Mouse (Mus musculus): ENCODE data around the gene Zbtb12.
"Not testable (repeated sequence)": the region's sequence is repeated elsewhere in the genome, so short reads cannot be mapped to it uniquely, and the experiment has no call there.

Zbtb12 gene

DNA sequence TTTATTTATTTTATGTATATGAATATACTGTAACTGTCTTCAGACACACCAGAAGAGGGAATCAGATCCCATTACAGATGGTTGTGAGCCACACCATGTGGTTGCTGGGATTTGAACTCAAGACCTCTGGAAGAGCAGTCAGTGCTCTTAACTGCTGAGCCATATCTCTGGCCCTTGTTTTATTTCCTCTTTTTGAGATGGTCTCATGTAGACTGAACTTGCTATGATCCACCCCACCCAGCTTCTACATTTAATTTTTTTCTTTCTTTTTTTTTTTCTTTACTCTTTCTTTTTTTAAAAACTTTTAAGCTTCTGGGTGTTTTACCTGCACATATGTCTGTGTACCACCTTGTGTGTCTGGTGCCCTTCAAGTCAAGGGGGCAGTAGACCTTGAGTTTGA is 21.5 kb downstream of the Zbtb12 start:
- not testable (repeated sequence) for DNase-seq (ENCODE audit: low read depth in 2 of 2, low spot score in 2 of 2)

DNA sequence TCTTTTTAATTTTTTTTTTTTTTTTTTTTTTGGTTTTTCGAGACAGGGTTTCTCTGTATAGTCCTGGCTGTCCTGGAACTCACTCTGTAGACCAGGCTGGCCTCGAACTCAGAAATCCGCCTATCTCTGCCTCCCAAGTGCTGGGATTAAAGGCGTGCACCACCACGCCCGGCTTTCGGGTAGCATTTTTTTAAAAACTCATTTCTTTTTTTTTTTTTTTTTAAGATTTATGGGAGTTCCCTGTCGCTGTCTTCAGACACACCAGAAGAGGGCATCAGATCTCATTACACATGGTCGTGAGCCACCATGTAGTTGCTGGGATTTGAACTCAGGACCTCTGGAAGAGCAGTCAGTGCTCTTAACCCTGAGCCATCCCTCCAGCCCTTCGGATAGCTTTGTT is 22.7 kb downstream of the Zbtb12 start:
- not testable (repeated sequence) for DNase-seq (ENCODE audit: low read depth in 2 of 2, low spot score in 2 of 2)

DNA sequence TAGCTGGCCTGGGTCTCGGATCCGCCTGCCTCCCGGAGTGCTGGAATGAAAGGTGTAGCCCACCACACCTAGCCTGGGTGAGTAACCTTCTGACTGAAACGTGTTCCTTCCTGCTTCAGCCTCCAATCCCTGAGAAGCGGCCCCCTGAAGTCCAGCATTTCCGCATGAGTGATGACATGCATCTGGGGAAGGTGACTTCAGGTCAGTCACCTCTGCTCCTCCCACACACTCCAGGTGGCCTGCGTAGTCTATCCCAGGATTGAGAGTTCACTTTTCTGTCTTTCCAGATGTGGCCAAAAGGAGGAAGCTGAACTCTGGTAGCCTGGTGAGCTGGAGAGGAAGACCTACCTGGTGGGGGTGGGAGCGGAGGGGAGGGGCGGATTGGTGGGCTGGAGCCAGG is 23.6 kb downstream of the Zbtb12 start:
- no peak for DNase-seq (ENCODE audit: low read depth in 2 of 2, low spot score in 2 of 2)

DNA sequence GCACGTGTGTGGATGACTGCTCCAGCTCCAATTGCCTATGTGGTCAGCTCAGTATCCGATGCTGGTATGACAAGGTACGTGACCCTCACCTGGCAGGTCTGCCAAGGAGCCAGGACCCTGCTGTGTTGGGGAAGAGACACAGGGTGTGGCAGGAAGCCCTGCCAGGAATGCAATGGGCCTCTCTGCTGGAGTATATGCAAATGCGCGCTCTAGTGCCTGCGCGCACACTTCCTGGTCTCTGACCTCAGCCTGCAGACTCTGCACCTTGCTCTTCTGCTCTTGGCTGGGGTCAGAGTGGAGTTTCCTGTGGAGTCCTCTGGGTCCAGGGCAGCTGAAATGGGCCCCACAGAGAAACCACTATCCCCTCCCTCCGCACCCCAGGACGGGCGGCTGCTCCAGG is 31.7 kb downstream of the Zbtb12 start:
- DNase-seq (ENCODE audit: low read depth in 2 of 2, low spot score in 2 of 2): no peak

DNA sequence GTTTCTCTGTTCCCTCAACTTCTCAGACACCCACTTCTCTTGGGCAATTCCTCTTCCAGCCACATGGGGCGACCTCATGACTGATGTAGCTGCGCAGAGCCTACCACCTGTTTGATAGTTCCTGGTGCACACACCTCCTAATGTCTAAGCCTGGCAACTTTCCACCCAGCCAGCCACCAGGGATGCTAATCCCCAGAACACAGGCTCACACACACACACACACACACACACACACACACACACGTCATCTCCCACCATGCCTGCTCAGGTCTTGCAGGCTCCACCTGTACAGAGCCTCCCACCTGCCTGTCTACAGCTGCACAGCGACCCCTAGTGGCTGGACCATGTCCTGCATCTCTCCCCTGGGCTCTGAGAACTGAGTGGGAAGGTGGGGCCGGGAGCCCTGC is 32.7 kb downstream of the Zbtb12 start:
- peak; percentile 93 for DNase-seq (ENCODE audit: low read depth in 2 of 2, low spot score in 2 of 2)

DNA sequence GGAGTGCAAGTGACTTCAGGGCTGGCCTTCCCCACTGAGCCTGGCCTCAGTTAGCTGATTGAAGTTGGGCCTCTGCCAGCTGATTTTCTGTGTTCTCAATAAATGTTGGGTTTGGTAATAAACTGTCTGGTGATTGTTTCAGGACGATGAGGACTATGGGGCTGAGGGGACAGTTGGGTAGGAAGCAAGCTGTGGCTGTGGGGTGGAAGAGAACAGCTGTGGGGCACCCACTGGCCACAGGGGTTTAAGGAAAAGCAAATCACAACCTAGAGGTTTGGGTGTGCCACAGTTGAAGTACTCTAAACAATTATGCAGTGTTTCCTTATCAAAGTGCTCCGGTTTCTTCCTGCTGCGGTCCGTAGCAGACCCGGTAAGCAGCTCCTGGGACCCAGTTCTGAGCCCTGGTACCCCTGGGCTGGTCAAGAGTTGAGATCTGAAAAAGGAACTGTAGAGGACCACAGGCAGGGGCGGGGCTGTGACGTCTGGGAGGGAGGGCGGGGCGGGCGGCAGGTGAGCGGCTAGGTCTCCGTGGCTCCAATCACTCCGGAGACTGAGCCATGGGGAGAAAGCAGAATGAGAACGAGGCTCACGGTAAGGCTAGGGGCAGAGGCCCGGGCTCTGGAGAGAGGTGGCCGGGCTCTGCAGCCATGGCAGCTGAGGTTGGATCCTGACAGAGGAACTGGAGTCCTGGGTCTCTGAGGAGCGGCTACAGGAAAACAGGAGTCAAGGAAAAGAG is 34.8 kb downstream of the Zbtb12 start, which contains the start of gene Slc44a4:
Slc44a4 (plus strand) TSS at position 537 of the 736 bp plus-strand sequence.
- no peak for DNase-seq (ENCODE audit: low read depth in 2 of 2, low spot score in 2 of 2)

DNA sequence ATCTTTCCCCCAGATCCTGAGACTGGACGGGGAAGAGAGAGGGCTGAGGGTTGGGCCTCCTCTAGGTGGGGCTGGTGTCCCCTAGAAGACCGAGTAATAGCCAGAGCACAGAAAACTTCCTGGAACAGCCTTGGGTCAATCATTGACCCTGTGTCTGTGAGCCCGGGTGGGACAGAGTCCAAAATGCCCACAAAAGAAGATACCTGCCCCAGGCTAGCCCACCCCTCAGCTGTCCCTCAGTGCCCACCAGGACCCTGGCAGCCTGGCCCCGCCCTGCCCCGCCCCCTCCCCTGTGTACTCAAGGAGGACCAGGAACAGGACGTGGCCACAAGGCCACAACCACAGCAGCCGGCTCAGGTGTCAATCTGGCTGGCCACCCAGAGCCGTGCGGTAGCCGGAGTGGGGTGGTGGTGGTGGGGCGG is 36.1 kb downstream of the Zbtb12 start:
- DNase-seq (ENCODE audit: low read depth in 2 of 2, low spot score in 2 of 2): no peak

DNA sequence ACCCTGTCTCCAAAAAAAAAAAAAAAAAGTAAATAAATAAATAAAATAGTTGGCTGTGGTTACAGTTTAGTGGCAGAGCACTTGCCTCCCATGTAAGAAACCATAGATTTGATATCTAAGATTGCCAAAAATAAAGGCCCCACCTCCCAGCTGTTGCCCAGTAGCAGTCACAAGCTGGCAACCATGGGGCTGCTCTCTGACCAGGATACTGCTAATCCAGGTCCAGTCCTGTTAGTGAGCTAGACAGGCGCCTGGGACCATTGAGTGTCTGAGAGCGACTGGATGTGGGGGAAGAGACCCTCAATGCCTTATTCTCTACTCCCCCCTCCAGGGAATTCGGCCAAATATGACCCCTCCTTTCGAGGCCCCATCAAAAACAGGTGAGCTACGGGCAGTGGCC is 37.0 kb downstream of the Zbtb12 start:
- DNase-seq (ENCODE audit: low read depth in 2 of 2, low spot score in 2 of 2): no peak

DNA sequence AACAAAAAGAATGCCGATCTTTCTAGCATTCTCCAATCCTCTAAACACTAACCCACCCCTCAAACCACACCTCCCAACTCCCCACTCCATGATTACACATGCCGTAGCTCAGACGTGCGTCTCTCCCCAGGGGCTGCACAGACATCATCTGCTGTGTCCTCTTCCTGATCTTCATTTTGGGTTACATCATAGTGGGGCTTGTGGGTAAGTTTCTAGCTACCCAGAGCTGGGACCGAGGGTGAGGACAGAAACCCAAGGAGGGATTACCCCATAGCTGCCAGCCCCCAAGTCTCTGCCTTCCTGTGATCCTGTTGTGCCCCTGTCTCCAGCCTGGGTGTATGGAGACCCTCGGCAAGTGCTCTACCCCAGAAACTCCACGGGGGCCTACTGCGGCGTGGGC is 37.9 kb downstream of the Zbtb12 start:
- DNase-seq (ENCODE audit: low read depth in 2 of 2, low spot score in 2 of 2): no peak

DNA sequence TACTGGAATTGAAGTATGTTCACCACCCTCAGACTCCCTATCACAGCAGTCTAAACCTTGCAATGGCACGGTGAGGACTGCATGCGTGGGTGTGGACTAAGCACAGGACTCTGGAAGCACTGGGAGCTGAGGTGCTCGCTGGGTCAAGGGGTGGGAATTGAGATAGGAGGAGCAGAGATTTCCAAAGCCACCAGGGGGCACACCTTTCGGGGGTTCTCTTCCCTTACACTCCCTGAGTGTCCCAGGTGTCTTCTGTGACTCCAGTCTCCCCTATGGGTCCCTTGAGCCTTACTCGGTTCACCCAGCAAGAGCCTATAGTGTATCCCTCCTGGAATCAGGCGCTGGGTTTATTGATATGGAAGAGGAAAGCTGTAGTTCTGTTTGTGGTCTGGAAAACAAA is 43.7 kb downstream of the Zbtb12 start:
- no peak for DNase-seq (ENCODE audit: low read depth in 2 of 2, low spot score in 2 of 2)

DNA sequence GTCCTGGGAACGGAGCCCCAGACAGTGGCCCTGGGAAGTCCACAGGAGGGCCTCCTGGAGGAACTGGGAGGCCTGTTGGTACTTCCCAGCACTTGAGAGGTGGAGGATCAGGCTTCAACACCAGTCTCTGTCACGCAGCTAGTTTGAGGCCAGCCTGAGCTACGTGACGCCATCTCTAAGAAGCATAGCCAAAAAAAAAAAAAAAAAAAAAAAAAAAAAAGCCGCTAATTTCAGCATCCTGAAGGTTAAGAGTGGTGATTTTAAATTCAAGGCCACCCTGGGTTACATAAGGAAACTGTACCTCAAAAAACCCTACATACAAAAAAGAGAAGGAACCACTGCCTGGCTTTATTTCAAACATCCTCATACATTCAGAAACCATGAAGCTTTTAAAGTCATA is 45.0 kb downstream of the Zbtb12 start:
- DNase-seq (ENCODE audit: low read depth in 2 of 2, low spot score in 2 of 2): no peak

DNA sequence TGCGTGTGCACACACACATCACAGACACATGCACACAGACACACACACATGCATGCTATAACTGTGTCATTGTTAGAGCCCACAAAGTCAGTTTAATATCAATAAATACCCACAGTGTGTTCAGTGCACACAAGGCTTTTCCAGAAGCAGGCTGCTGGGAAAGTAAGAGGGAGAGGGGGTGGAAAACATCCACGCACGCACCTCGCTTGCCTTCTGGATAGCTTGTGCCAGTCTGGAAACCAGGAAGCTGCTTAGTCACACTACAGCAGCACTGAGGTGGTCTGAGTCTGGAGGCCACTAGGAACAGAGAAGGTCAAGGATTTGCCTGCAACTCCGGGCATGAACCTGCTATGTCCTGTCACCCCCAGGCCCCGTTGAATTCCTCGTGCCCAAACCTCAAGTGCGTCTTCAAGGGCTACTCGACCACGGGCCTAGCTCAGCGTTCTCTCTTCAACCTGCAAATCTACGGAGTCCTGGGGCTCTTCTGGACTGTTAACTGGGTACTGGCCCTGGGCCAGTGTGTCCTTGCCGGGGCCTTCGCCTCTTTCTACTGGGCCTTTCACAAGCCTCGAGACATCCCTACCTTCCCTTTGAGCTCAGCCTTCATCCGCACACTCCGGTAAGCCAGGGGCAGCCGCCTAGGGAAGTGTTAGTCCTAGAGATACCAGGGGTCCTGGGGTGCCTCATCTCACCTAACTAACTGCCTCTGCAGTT is 48.2 kb downstream of the Zbtb12 start:
- no peak for DNase-seq (ENCODE audit: low read depth in 2 of 2, low spot score in 2 of 2)

DNA sequence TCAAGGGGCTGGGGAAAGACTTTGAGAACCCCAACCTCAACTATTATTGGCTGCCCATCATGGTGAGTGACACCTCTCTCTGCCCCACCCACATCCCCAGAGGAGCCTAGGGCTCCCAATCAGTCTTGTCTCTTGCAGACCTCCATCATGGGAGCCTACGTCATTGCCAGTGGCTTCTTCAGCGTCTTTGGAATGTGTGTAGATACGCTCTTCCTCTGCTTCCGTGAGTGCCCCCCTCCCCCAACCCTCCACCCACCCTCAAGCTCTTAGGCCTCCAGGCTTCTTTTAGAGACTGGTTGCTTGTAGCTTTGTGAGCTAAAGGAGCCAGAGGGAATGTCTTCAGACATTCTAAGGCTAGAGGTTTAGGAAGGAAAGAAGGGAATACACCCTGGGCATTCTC is 49.6 kb downstream of the Zbtb12 start:
- no peak for DNase-seq (ENCODE audit: low read depth in 2 of 2, low spot score in 2 of 2)

DNA sequence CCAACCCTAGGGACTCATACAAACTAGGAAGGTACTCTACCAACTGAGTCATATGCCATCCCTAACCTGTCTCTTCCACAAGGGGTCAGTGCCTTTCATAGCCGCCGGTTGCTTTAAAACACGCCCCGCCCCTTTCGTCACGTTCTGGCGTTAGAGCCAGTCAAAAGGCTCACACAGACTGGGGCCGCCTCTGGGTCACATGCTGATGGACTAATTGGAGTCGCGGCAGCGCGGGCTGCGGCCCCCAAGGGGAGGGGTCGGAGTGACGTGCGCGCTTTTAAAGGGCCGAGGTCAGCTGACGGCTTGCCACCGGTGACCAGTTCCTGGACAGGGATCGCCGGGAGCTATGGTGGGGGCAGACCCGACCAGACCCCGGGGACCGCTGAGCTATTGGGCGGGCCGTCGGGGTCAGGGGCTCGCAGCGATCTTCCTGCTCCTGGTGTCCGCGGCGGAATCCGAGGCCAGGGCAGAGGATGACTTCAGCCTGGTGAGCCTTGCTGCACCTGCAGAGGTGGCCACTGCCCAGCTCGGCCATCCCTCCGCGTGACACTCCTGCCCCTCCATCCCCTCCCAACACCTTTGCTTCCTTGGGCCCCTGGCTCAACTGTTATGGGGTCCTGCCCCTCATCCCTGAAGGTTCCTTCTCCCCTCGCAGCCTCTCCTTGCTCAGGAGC is 51.9 kb downstream of the Zbtb12 start, which contains the start of gene Neu1:
Neu1 (plus strand) TSS at position 193 of the 674 bp plus-strand sequence.
- DNase-seq (ENCODE audit: low read depth in 2 of 2, low spot score in 2 of 2): peak; percentile 91 to 93

DNA sequence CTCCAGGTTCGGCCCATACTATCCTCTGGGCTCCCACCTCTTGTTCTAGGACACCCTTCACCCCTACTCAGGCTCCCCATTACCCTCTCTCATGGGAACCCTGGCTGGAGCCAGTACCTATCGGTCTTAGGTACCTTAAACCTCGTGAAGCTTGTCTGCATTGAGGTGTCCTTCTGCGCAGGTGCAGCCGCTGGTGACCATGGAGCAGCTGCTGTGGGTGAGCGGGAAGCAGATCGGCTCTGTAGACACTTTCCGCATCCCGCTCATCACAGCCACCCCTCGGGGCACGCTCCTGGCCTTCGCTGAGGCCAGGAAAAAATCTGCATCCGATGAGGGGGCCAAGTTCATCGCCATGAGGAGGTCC is 52.4 kb downstream of the Zbtb12 start:
- peak; percentile 28 to 49 for DNase-seq (ENCODE audit: low read depth in 2 of 2, low spot score in 2 of 2)

DNA sequence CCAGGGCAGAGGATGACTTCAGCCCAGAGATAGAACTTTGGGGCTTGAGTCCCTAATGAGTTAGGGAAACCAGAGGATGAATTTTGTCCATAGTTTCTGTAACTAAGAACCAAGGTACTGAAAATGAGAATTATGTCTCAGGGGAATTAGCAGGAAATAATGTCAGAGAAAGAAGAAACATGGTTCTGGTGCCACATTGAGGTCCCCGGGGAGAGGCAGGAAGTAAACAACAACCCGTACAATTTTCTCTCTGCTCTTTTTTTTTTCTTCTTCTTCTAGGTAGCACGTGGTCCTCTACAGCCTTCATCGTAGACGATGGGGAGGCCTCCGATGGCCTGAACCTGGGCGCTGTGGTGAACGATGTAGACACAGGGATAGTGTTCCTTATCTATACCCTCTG is 53.0 kb downstream of the Zbtb12 start:
- DNase-seq (ENCODE audit: low read depth in 2 of 2, low spot score in 2 of 2): peak in 1 of 2 experiments; percentile 27

DNA sequence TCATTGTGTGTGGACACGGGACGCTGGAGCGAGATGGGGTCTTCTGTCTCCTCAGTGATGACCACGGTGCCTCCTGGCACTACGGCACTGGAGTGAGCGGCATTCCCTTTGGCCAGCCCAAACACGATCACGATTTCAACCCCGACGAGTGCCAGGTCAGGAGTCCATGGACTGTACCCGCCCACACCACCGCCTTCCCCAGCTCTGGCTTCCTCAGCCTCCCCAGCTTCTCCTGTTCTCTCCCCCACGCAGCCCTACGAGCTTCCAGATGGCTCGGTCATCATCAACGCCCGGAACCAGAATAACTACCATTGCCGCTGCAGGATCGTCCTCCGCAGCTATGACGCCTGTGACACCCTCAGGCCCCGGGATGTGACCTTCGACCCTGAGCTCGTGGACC is 54.7 kb downstream of the Zbtb12 start:
- no peak for DNase-seq (ENCODE audit: low read depth in 2 of 2, low spot score in 2 of 2)

DNA sequence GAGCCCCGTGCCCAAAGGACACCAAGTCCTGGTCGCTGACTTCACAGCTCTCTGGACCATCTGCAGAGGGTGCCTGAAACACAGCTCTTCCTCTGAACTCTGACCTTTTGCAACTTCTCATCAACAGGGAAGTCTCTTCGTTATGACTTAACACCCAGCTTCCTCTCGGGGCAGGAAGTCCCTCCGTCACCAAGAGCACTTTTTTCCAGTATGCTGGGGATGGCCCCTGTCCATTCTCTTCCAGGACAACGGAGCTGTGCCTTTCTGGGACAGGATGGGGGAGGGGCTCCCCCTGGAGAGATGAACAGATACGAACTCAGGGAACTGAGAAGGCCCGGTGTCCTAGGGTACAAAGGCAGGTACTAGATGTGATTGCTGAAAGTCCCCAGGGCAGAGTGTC is 55.5 kb downstream of the Zbtb12 start:
- no peak for DNase-seq (ENCODE audit: low read depth in 2 of 2, low spot score in 2 of 2)

DNA sequence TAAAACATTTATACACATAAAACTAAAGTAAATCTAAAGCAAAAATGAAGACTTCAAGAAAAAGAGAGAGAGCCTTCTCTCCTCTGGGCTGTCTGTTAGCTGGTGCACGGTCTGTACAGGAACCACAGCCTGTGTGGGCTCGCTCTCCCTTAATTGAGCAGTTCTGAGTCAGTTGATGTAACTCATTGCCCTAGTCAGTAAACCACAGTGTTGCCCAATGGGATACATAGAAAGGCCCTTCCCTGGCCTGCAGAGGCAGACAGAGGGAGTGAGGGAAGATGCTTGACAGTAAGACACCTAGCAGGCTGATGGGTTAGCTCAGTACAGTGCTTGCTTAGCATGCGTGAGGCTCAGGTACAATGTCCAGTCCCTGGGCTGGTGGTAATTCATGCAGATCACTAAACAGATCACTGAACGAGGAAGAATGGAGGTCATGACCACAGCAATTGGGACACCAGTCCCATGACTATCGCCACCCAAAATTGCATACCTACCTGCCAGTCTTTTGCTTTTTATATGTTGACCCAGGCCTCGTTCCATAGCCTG is 58.8 kb downstream of the Zbtb12 start:
- no peak for DNase-seq (ENCODE audit: low read depth in 2 of 2, low spot score in 2 of 2)

DNA sequence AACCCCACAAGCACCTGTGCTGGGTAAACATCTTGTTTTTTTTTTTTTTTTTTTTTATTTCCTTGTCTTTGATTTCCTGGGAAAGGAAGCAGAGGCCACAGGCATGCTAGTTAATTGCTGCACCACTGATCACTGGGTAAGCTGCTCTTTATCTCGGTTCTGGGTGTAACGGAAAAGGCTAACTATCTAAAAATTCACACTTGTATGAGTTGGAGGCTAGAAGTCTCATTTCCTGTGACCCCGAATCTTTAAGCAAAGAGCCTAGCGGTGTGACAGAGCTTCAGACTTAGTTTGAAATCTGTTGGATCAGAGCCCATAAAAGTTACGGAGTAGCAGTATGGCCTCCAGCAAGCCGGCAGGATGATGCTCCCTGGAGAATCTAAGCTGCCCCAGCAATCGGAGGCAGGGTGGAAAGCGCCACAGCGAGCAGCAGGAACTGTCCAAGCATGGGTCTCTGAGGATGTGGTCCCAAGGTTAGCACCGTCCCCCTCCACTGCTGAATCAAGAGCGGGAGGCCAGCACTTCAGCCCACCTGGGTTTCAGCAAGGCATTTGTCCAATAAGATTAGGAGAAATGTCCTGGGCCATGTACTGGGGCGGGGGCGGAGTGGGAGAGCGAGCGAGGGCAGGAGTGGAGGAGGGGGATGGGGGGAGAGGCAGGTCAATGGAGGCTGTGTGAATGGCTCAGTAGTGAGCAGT is 62.2 kb downstream of the Zbtb12 start:
- no peak for DNase-seq (ENCODE audit: low read depth in 2 of 2, low spot score in 2 of 2)

DNA sequence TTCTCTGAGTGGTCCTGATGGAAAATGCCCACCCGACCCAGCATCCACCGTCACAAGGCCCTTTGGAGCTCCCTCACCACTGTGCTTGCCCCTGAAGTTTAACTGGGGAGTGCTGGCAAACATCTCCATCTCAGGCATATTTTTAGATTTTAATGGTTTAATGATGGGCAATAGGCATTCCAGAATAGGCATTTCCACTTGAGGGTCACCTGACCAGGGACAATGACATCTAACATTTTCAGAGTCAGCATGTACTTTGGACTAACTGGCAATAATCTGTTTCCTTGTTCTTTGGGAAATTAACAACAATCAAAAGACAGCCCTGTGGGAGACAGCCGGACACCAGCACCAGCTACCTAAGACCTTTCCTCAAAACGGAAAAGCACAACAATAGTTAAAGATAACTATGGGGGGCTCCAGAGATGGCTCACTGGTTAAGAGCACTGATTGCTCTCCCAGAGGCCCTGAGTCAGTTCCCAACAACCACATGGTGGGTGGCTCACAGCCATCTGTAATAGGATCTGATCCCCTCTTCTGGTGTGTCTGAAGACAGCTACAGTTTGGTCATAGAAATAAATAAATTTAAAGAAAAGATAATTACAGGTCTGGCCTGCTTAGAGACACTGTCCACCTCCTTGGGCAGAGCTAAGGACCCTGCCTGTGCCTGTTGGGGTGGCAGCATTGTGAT is 64.0 kb downstream of the Zbtb12 start:
- DNase-seq (ENCODE audit: low read depth in 2 of 2, low spot score in 2 of 2): no peak
